Mouse (Mus musculus): Measurements from ENCODE around the gene Gng12. TPM values are rescaled to one million over a fixed set of nuclear protein-coding genes. Genes with fewer than 3 reads are reported as not detected.

The Gng12 gene
- polyA plus RNA-seq, 1 experiment from 2014 or later = 109 TPM

- Histone ChIP-seq H3K36me3 (no peaks in the 10 kb centered on the region), H3K4me3 (no peak overlapping the region), H3K27ac (no peak overlapping the region), H3K9ac (no peak overlapping the region), H3K4me2 (no peak overlapping the region), H3K9me3 (no peaks in the 10 kb centered on the region), H3K4me1 (peaks cover 7% of the 10 kb centered on the region), H3K27me3 (no peaks in the 10 kb centered on the region)
- WGBS = 63% methylated on average over 7 of the region's 7 CpGs
- ATAC-seq (ENCODE audit: insufficient number of reproducible peaks, low FRiP score, low TSS enrichment, low read depth) = no peak
Observed at GRCm38 (mm10) chr6:66985500-66985899, 89.3 kb downstream of the Gng12 start.

GRCm38 (mm10) chr6:66986063-66986462 is 89.9 kb downstream of the Gng12 start:
- Histone ChIP-seq H3K27me3 (no peaks in the 10 kb centered on the region), H3K9ac (no peak overlapping the region), H3K9me3 (no peaks in the 10 kb centered on the region), H3K4me2 (no peak overlapping the region), H3K4me3 (no peak overlapping the region), H3K27ac (no peak overlapping the region), H3K36me3 (no peaks in the 10 kb centered on the region), H3K4me1 (peaks cover 7% of the 10 kb centered on the region)
- 90% methylated on average over 12 of the region's 12 CpGs for WGBS
- ATAC-seq (ENCODE audit: insufficient number of reproducible peaks, low FRiP score, low TSS enrichment, low read depth) = no peak

DNA sequence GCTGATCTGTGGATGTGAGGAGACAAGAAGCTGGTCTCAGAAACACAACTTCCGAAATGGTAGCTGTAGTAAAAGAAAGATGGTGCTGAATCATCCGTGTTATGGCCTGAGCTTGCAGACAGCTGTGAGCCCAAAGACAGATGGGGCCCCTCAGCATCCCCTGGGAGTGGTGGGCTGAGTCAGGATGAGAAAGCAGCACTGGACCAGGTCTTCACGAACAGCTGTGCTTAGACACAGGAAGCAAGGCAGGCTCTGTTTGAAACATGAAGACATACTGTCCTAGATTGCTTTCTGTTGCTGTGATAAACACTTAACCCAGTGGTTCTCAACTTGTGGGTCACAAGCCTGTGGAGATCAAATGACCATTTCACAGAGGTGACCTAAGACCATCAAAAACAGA is 91.4 kb downstream of the Gng12 start:
- H3K36me3 ChIP-seq = no peaks in the 10 kb centered on the region

DNA sequence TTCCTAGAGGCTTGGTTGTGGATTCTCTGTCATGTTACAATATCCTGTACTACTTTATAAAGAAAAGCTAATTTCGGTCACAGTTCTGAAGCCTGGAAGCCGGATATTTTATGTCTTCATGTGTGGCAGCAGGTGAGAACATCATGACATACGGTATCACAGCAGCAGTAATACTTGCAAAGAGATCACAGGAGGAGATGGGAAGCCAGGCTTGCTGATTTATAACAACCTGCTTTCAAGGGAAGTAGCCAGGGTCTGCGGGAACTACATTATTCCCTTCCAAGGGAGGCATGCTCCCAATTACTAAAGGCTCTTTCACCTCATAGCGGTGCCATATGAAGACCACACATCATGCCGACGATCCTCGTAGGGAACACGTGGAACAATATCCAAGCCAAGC is 92.2 kb downstream of the Gng12 start:
- Histone ChIP-seq H3K4me1 (peaks cover 9% of the 10 kb centered on the region), H3K9me3 (no peaks in the 10 kb centered on the region), H3K4me3 (no peak overlapping the region), H3K27ac (no peak overlapping the region), H3K36me3 (no peaks in the 10 kb centered on the region), H3K27me3 (no peaks in the 10 kb centered on the region), H3K4me2 (no peak overlapping the region), H3K9ac (no peak overlapping the region)
- 48% methylated on average over 9 of the region's 9 CpGs for WGBS
- no peak for ATAC-seq (ENCODE audit: insufficient number of reproducible peaks, low FRiP score, low TSS enrichment, low read depth)

More for the DNA sequence above, 91.4 kb downstream of the Gng12 start:
- Histone ChIP-seq H3K9me3 (no peaks in the 10 kb centered on the region), H3K27ac (no peak overlapping the region), H3K4me2 (no peak overlapping the region), H3K4me3 (no peak overlapping the region), H3K4me1 (peaks cover 9% of the 10 kb centered on the region), H3K9ac (no peak overlapping the region), H3K27me3 (no peaks in the 10 kb centered on the region)
- 53% methylated on average over 3 of the region's 3 CpGs for WGBS
- no peak for ATAC-seq (ENCODE audit: insufficient number of reproducible peaks, low FRiP score, low TSS enrichment, low read depth)

- H3K9ac ChIP-seq = no peak overlapping the region
- no peak overlapping the region for H3K27ac ChIP-seq
- peaks cover 9% of the 10 kb centered on the region for H3K4me1 ChIP-seq
- no peak overlapping the region for H3K4me3 ChIP-seq
- H3K4me2 ChIP-seq = no peak overlapping the region
- no peaks in the 10 kb centered on the region for H3K36me3 ChIP-seq
- 70% methylated on average over 6 of the region's 6 CpGs for WGBS
- H3K9me3 ChIP-seq = no peaks in the 10 kb centered on the region
- no peak for ATAC-seq (ENCODE audit: insufficient number of reproducible peaks, low FRiP score, low TSS enrichment, low read depth)
- H3K27me3 ChIP-seq = no peaks in the 10 kb centered on the region
Observed at GRCm38 (mm10) chr6:66989037-66989436, 92.8 kb downstream of the Gng12 start.

DNA sequence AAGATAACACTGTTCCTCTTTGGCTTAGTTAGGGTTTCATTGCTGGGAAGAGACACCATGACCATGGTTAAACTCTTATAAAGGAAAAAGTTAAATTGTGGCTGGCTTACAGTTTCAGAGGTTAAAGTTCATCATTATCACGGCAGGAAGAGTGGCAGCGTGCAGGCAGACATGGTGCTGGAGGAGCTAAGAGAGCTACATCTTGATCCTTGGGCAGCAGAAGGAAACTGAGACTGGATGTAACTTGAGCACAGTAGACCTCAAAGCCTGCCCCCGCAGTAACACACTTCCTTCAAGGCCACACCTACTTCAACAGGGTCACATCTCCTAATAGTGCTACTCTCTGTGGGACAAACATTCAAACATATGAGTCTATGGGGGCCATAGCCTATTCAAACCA is 93.3 kb downstream of the Gng12 start:
- Histone ChIP-seq H3K27me3 (no peaks in the 10 kb centered on the region), H3K4me2 (no peak overlapping the region), H3K27ac (no peak overlapping the region), H3K9ac (no peak overlapping the region), H3K4me3 (no peak overlapping the region), H3K9me3 (no peaks in the 10 kb centered on the region), H3K4me1 (peaks cover 8% of the 10 kb centered on the region), H3K36me3 (no peaks in the 10 kb centered on the region)
- WGBS = 70% methylated on average over 3 of the region's 3 CpGs
- ATAC-seq (ENCODE audit: insufficient number of reproducible peaks, low FRiP score, low TSS enrichment, low read depth) = no peak

DNA sequence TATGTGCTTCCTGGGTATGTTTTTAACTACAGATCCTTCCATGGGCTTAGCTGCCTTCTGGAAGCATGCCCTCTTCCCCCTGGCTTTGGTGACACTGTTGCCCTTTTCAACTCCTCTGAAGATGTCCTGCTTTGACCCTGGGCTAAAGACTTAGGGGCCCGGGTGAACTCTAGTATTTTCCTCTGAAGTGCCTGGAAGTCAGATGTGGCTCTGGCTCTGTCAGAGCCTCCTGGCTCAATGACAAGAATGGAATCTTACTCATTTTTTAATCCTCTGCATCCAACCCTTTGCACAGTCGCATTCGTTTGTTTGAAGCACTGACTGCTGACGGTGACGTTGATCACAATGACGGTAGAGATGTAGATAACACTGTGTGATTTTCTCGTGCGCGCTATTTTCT is 96.0 kb downstream of the Gng12 start:
- H3K9me3 ChIP-seq = no peaks in the 10 kb centered on the region
- no peak overlapping the region for H3K4me2 ChIP-seq
- no peak for ATAC-seq (ENCODE audit: insufficient number of reproducible peaks, low FRiP score, low TSS enrichment, low read depth)
- H3K4me1 ChIP-seq = 0 out of 2 replicates have a peak, but pooled peaks cover 2% of the 10 kb centered on the region
- no peak overlapping the region for H3K4me3 ChIP-seq
- 77% methylated on average over 9 of the region's 9 CpGs for WGBS
- no peaks in the 10 kb centered on the region for H3K36me3 ChIP-seq
- H3K27me3 ChIP-seq = no peaks in the 10 kb centered on the region
- H3K9ac ChIP-seq = no peak overlapping the region
- H3K27ac ChIP-seq = no peak overlapping the region

GRCm38 (mm10) chr6:66992786-66993185 is 96.6 kb downstream of the Gng12 start:
- ATAC-seq (ENCODE audit: insufficient number of reproducible peaks, low FRiP score, low TSS enrichment, low read depth) = no peak
- Histone ChIP-seq H3K9me3 (no peaks in the 10 kb centered on the region), H3K4me3 (no peak overlapping the region), H3K27ac (no peak overlapping the region), H3K4me2 (no peak overlapping the region), H3K36me3 (no peaks in the 10 kb centered on the region), H3K27me3 (no peaks in the 10 kb centered on the region), H3K9ac (no peak overlapping the region), H3K4me1 (0 out of 2 replicates have a peak, but pooled peaks cover 2% of the 10 kb centered on the region)
- WGBS = 87% methylated on average over 8 of the region's 8 CpGs

DNA sequence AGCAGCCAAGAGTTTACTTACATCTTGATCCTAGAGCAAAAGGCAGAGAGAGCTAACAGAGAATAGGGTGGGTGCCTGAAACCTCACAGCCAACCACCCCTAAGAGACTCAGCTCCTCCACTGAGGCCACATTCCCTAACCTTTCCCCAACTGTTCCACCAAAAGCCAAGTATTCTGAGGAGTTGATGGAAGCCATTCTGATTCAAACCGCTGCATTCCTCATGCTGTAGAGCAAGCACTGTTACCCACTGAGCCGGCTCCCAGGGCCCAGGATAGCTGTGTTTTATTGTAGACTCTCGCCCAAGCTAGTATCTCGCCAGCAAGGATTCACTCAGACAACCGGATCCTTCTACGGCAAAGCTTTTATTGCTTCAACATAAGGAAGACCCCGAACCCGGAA is 98.8 kb downstream of the Gng12 start:
- Histone ChIP-seq H3K4me1 (0 out of 2 replicates have a peak, but pooled peaks cover 2% of the 10 kb centered on the region), H3K9ac (no peak overlapping the region), H3K4me2 (no peak overlapping the region), H3K9me3 (no peaks in the 10 kb centered on the region), H3K36me3 (no peaks in the 10 kb centered on the region), H3K27me3 (no peaks in the 10 kb centered on the region), H3K4me3 (no peak overlapping the region), H3K27ac (no peak overlapping the region)
- WGBS = 92% methylated on average over 8 of the region's 8 CpGs
- ATAC-seq (ENCODE audit: insufficient number of reproducible peaks, low FRiP score, low TSS enrichment, low read depth) = no peak

DNA sequence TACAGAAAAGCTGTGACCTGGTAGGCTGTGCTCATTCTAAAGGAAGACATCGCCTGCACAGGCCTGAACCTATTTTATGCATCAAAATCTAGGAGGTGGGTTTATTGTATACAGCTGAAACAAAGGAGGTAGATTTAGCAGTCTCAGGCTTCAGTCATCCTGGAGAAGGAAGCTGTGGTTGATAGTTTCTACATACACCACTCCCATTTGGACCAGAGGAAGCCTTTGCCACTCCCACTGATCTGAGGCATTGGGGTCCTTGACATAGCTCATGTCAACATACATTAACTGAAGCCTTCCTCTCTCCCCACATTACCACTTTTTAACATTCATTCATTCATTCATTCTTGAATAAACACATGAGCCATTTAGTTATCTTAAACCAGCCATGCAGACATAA is 99.6 kb downstream of the Gng12 start:
- H3K36me3 ChIP-seq = no peaks in the 10 kb centered on the region
- no peak overlapping the region for H3K9ac ChIP-seq
- H3K4me1 ChIP-seq = 0 out of 2 replicates have a peak, but pooled peaks cover 2% of the 10 kb centered on the region
- no peaks in the 10 kb centered on the region for H3K27me3 ChIP-seq
- no peaks in the 10 kb centered on the region for H3K9me3 ChIP-seq
- H3K4me3 ChIP-seq = no peak overlapping the region
- H3K4me2 ChIP-seq = no peak overlapping the region
- H3K27ac ChIP-seq = no peak overlapping the region
- 92% methylated on average over 1 of the region's 1 CpGs for WGBS
- ATAC-seq (ENCODE audit: insufficient number of reproducible peaks, low FRiP score, low TSS enrichment, low read depth) = no peak

DNA sequence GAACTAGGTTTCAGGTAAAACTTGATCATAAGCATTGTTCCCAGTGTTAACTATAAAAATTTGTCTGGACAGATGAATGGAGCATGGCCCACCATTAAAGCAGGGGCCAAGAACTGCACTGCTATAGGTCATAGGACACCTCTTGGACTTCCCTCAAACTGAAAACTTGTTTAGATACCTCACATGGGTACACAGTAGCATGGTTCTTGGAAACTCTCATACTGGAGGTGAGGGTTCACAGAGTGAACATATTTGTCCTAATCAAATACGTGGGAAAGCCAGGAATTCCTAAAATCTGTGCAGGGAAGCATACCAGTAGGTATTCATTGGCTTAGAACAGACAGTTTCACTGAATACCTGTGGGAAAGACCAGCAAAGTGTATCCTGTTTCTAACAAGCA is 100.1 kb downstream of the Gng12 start:
- WGBS = 80% methylated on average over 1 of the region's 1 CpGs

GRCm38 (mm10) chr6:66998645-66999044 is 102.4 kb downstream of the Gng12 start:
- Histone ChIP-seq H3K4me1 (no peaks in the 10 kb centered on the region), H3K27me3 (no peaks in the 10 kb centered on the region), H3K4me2 (no peak overlapping the region), H3K27ac (no peak overlapping the region), H3K4me3 (no peak overlapping the region), H3K9ac (no peak overlapping the region), H3K9me3 (no peaks in the 10 kb centered on the region), H3K36me3 (no peaks in the 10 kb centered on the region)
- WGBS = 83% methylated on average over 2 of the region's 2 CpGs
- ATAC-seq (ENCODE audit: insufficient number of reproducible peaks, low FRiP score, low TSS enrichment, low read depth) = no peak

More for the DNA sequence above, 100.1 kb downstream of the Gng12 start:
- Histone ChIP-seq H3K4me3 (no peak overlapping the region), H3K4me2 (no peak overlapping the region), H3K4me1 (0 out of 2 replicates have a peak, but pooled peaks cover 2% of the 10 kb centered on the region), H3K27ac (no peak overlapping the region), H3K9me3 (no peaks in the 10 kb centered on the region), H3K9ac (no peak overlapping the region), H3K36me3 (no peaks in the 10 kb centered on the region), H3K27me3 (no peaks in the 10 kb centered on the region)
- ATAC-seq (ENCODE audit: insufficient number of reproducible peaks, low FRiP score, low TSS enrichment, low read depth) = no peak

DNA sequence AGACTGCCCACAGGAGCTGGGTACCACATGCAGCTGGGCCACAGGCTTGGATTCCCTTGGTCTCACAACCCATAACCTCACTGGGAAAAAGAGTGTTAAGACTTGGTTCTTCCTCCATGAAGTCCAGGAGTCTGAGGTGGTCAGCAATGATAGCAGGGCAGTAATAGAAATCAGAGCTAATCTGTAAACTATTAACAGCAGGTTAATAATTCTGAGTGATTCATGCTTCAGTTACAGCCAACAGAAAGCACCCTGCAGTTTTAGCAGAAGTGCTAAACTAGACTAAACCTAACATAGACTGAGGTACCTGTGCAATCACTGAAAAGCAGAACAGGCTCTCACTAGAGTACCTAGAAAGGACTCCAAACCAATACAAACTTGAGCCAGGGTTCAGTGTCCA is 103.6 kb downstream of the Gng12 start:
- Histone ChIP-seq H3K9ac (no peak overlapping the region), H3K4me1 (no peaks in the 10 kb centered on the region), H3K4me2 (no peak overlapping the region), H3K4me3 (no peak overlapping the region), H3K27me3 (no peaks in the 10 kb centered on the region), H3K36me3 (no peaks in the 10 kb centered on the region), H3K9me3 (no peaks in the 10 kb centered on the region), H3K27ac (no peak overlapping the region)
- ATAC-seq (ENCODE audit: insufficient number of reproducible peaks, low FRiP score, low TSS enrichment, low read depth) = no peak
